Mouse (Mus musculus) forebrain, embryonic 10.5 days (tissue): Measurements from ENCODE around the gene Clmn. TPM values are rescaled to one million over a fixed set of nuclear protein-coding genes. Genes with fewer than 3 reads are reported as not detected.
A peak's percentile ranks its signal among the peaks of the same experiment; 100 is the strongest.

ENCODE experiments used
- DNase-seq: peaks from one replicate; pipeline ENCODE4 v3.0.0-alpha.2; 2017; ENCODE audit warnings: low spot score; ENCODE audit errors: extremely low spot score
- H3K27ac ChIP-seq: fragments of 300-500 bp; sonication (generic); 2 replicates; pipeline ENCODE4 v1.5.1; 2016; ENCODE audit warnings: mild to moderate bottlenecking
- H3K27me3 ChIP-seq: fragments of 300-500 bp; sonication (generic); 2 replicates; pipeline ENCODE4 v1.6.1; 2016; ENCODE audit warnings: mild to moderate bottlenecking; ENCODE audit not compliant: poor library complexity, severe bottlenecking
- H3K36me3 ChIP-seq: fragments of 300-500 bp; sonication (generic); replicated peaks from 2 replicates; pipeline ENCODE4 v1.6.1; 2016; ENCODE audit warnings: mild to moderate bottlenecking, moderate library complexity
- H3K4me1 ChIP-seq: fragments of 300-500 bp; sonication (generic); 2 replicates; pipeline ENCODE4 v1.6.1; 2016
- H3K4me3 ChIP-seq: fragments of 300-500 bp; sonication (generic); 2 replicates; pipeline ENCODE4 v1.5.1; 2016; ENCODE audit warnings: mild to moderate bottlenecking, moderate library complexity
- H3K9me3 ChIP-seq: fragments of 300-500 bp; sonication (generic); 2 replicates; pipeline ENCODE4 v1.6.1; 2016; ENCODE audit warnings: mild to moderate bottlenecking, moderate library complexity
- WGBS: fragments of 180-500 bp; shearing (Covaris S2); methylation state at CpG from one replicate; pipeline ENCODE4 v1.1.7; 2016; 5-methylcytosine and 5-hydroxymethylcytosine counted together
- polyA plus RNA-seq: library from polyadenylated mRNA; unstranded; fragments of >200 nt; fragmentation: Nextera tagmentation; extraction: Ambion mirVana; gene quantifications from 2 replicates; pipeline ENCODE4 v1.2.1, GENCODE M21; 2016

Gene Clmn
- polyA plus RNA-seq, 1 experiment from 2014 or later, result 1.6 TPM

- 64% methylated on average over 8 of the region's 8 CpGs for WGBS
- Histone ChIP-seq H3K27ac (peak overlapping the region; percentile 48), H3K4me1 (peaks cover 51% of the 10 kb centered on the region), H3K36me3 (no peaks in the 10 kb centered on the region), H3K4me3 (no peak overlapping the region), H3K9me3 (no peaks in the 10 kb centered on the region), H3K27me3 (no peaks in the 10 kb centered on the region)
- no peak for DNase-seq
These were observed 45.8 kb downstream of the Clmn start for GRCm38 (mm10) chr12:104819050-104819449.

GRCm38 (mm10) chr12:104818057-104818456 is 46.8 kb downstream of the Clmn start:
- H3K9me3 ChIP-seq, result no peaks in the 10 kb centered on the region
- H3K4me1 ChIP-seq, result peaks cover 51% of the 10 kb centered on the region
- WGBS, result 79% methylated on average over 7 of the region's 7 CpGs

GRCm38 (mm10) chr12:104817172-104817866 is 47.6 kb downstream of the Clmn start:
- H3K27ac ChIP-seq, result no peak overlapping the region
- no peak overlapping the region for H3K4me3 ChIP-seq
- peaks cover 49% of the 10 kb centered on the region for H3K4me1 ChIP-seq
- 20% methylated on average over 11 of the region's 12 CpGs for WGBS
- H3K9me3 ChIP-seq, result no peaks in the 10 kb centered on the region
- H3K36me3 ChIP-seq, result no peaks in the 10 kb centered on the region
- DNase-seq, result no peak
- no peaks in the 10 kb centered on the region for H3K27me3 ChIP-seq

More at GRCm38 (mm10) chr12:104818057-104818456, 46.8 kb downstream of the Clmn start:
- no peak for DNase-seq
- H3K27ac ChIP-seq, result no peak overlapping the region
- H3K36me3 ChIP-seq, result no peaks in the 10 kb centered on the region
- no peaks in the 10 kb centered on the region for H3K27me3 ChIP-seq
- H3K4me3 ChIP-seq, result no peak overlapping the region

GRCm38 (mm10) chr12:104814291-104814690 is 50.6 kb downstream of the Clmn start:
- Histone ChIP-seq H3K4me1 (peaks cover 33% of the 10 kb centered on the region), H3K27me3 (no peaks in the 10 kb centered on the region), H3K27ac (no peak overlapping the region), H3K9me3 (no peaks in the 10 kb centered on the region), H3K4me3 (no peak overlapping the region), H3K36me3 (no peaks in the 10 kb centered on the region)
- 82% methylated on average over 7 of the region's 7 CpGs for WGBS
- DNase-seq, result no peak

- Histone ChIP-seq H3K27ac (no peak overlapping the region), H3K36me3 (no peaks in the 10 kb centered on the region), H3K4me3 (no peak overlapping the region), H3K4me1 (peaks cover 29% of the 10 kb centered on the region), H3K9me3 (no peaks in the 10 kb centered on the region), H3K27me3 (no peaks in the 10 kb centered on the region)
- 93% methylated on average over 13 of the region's 13 CpGs for WGBS
- no peak for DNase-seq
These were observed 51.1 kb downstream of the Clmn start for GRCm38 (mm10) chr12:104813762-104814161.

GRCm38 (mm10) chr12:104812711-104813110 is 52.2 kb downstream of the Clmn start:
- 78% methylated on average over 4 of the region's 4 CpGs for WGBS

GRCm38 (mm10) chr12:104810923-104811443 is 53.9 kb downstream of the Clmn start:
- H3K4me1 ChIP-seq, result 0 out of 2 replicates have a peak, but pooled peaks cover 7% of the 10 kb centered on the region
- 87% methylated on average over 7 of the region's 7 CpGs for WGBS
- no peaks in the 10 kb centered on the region for H3K36me3 ChIP-seq
- no peak overlapping the region for H3K27ac ChIP-seq
- no peak overlapping the region for H3K4me3 ChIP-seq
- no peaks in the 10 kb centered on the region for H3K9me3 ChIP-seq
- no peaks in the 10 kb centered on the region for H3K27me3 ChIP-seq
- no peak for DNase-seq

More at GRCm38 (mm10) chr12:104812711-104813110, 52.2 kb downstream of the Clmn start:
- Histone ChIP-seq H3K27me3 (no peaks in the 10 kb centered on the region), H3K4me1 (peaks cover 19% of the 10 kb centered on the region), H3K27ac (no peak overlapping the region), H3K4me3 (no peak overlapping the region), H3K36me3 (no peaks in the 10 kb centered on the region), H3K9me3 (no peaks in the 10 kb centered on the region)
- DNase-seq, result no peak

GRCm38 (mm10) chr12:104808421-104809067 is 56.3 kb downstream of the Clmn start:
- no peaks in the 10 kb centered on the region for H3K9me3 ChIP-seq
- WGBS, result 91% methylated on average over 17 of the region's 17 CpGs
- H3K27ac ChIP-seq, result 0 out of 2 replicates have a peak overlapping the region, but pooled peaks have one; percentile 15
- no peaks in the 10 kb centered on the region for H3K27me3 ChIP-seq
- no peak for DNase-seq
- no peaks in the 10 kb centered on the region for H3K36me3 ChIP-seq
- no peak overlapping the region for H3K4me3 ChIP-seq
- 0 out of 2 replicates have a peak, but pooled peaks cover 4% of the 10 kb centered on the region for H3K4me1 ChIP-seq

GRCm38 (mm10) chr12:104806680-104807375 is 58.0 kb downstream of the Clmn start:
- Histone ChIP-seq H3K27me3 (no peaks in the 10 kb centered on the region), H3K36me3 (no peaks in the 10 kb centered on the region), H3K4me3 (no peak overlapping the region), H3K27ac (no peak overlapping the region), H3K9me3 (no peaks in the 10 kb centered on the region), H3K4me1 (peaks cover 21% of the 10 kb centered on the region)
- DNase-seq, result no peak
- 91% methylated on average over 4 of the region's 4 CpGs for WGBS

GRCm38 (mm10) chr12:104801494-104802260 is 63.2 kb downstream of the Clmn start:
- WGBS, result 64% methylated on average over 9 of the region's 9 CpGs
- no peaks in the 10 kb centered on the region for H3K27me3 ChIP-seq
- H3K9me3 ChIP-seq, result peaks cover 23% of the 10 kb centered on the region; the same call in 1 of the 2 replicates
- no peak for DNase-seq
- peaks cover 24% of the 10 kb centered on the region for H3K4me1 ChIP-seq
- peaks cover 35% of the 10 kb centered on the region for H3K36me3 ChIP-seq
- no peak overlapping the region for H3K4me3 ChIP-seq
- H3K27ac ChIP-seq, result 0 out of 2 replicates have a peak overlapping the region, but pooled peaks have one; percentile 8

- no peak overlapping the region for H3K4me3 ChIP-seq
- H3K9me3 ChIP-seq, result peaks cover 23% of the 10 kb centered on the region; the same call in 1 of the 2 replicates
- no peak for DNase-seq
- no peaks in the 10 kb centered on the region for H3K27me3 ChIP-seq
- H3K27ac ChIP-seq, result no peak overlapping the region
- H3K4me1 ChIP-seq, result peaks cover 35% of the 10 kb centered on the region
- 93% methylated on average over 3 of the region's 3 CpGs for WGBS
- peaks cover 35% of the 10 kb centered on the region for H3K36me3 ChIP-seq
These were observed 65.5 kb downstream of the Clmn start for GRCm38 (mm10) chr12:104799365-104799764.

GRCm38 (mm10) chr12:104797905-104798304 is 67.0 kb downstream of the Clmn start:
- no peak for DNase-seq
- Histone ChIP-seq H3K36me3 (peaks cover 35% of the 10 kb centered on the region), H3K4me3 (no peak overlapping the region), H3K4me1 (peaks cover 30% of the 10 kb centered on the region), H3K27ac (no peak overlapping the region), H3K27me3 (no peaks in the 10 kb centered on the region), H3K9me3 (peaks cover 23% of the 10 kb centered on the region; the same call in 1 of the 2 replicates)
- WGBS, result 91% methylated on average over 6 of the region's 6 CpGs
